Comparison of ENCODE assay signal across 17 mouse cellular contexts in the genomic region with DNA sequence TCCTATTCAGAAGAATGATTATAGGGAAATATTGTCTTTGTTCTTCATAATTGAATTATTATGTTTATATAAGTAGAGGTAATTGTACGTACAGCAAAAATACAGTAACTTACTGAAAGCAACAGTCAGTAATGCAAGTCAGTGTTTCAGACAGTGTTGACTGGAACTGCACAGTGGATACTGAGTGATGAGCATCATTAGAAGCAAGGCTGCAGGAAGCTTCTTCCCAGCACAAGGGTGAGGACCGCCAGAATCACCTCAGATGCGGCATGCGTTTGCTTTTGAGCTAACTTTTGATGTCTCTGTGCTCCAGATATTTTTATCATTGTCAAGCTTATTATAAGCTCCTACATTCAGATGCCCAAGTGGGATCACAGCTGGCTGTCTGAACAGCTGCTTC.
"Had no signal": no experiment of that assay in that cellular context is flagged by ENCODE, and none has a peak within 500 bp of the region (broad histone marks: within the 10 kb centered on the region; RNA-seq: fewer than 3 reads in every experiment).

No protein-coding gene starts in this region.

- H3K9ac ChIP-seq: liver, embryonic 15.5 days; liver, postnatal 0 days; lung, embryonic 15.5 days; midbrain, embryonic 12.5 days; neural tube, embryonic 12.5 days had no signal

- H3K9me3 ChIP-seq: liver, embryonic 15.5 days; lung, embryonic 15.5 days; midbrain, embryonic 12.5 days; neural tube, embryonic 12.5 days had no signal

- H3K4me2 ChIP-seq: liver, embryonic 15.5 days; lung, embryonic 15.5 days; midbrain, embryonic 12.5 days; neural tube, embryonic 12.5 days had no signal

- H3K4me1 ChIP-seq: liver, embryonic 15.5 days; lung, embryonic 15.5 days; megakaryocyte, embryonic 14.5 days; midbrain, embryonic 12.5 days; neural tube, embryonic 12.5 days had no signal

- DNase-seq: liver, postnatal 0 days; lung, adult 2 months; lung, postnatal 14 days; lung, postnatal 36 days; right cerebral cortex, postnatal 14 days; right cerebral cortex, postnatal 4 days; spleen, adult 18-20 months; thymus, adult 18-20 months; thymus, postnatal 14 days; thymus, postnatal 36 days had no signal

- H3K27me3 ChIP-seq: liver, embryonic 15.5 days; lung, embryonic 15.5 days; megakaryocyte, embryonic 14.5 days; midbrain, embryonic 12.5 days; neural tube, embryonic 12.5 days had no signal

- H3K36me3 ChIP-seq: liver, embryonic 15.5 days; lung, embryonic 15.5 days; midbrain, embryonic 12.5 days; neural tube, embryonic 12.5 days had no signal

- H3K4me3 ChIP-seq: liver, embryonic 15.5 days; lung, embryonic 15.5 days; megakaryocyte, embryonic 14.5 days; midbrain, embryonic 12.5 days; neural tube, embryonic 12.5 days had no signal

- ATAC-seq: liver, postnatal 0 days; lung, postnatal 0 days had no signal

- H3K27ac ChIP-seq: liver, embryonic 15.5 days; lung, embryonic 15.5 days; macrophage; midbrain, embryonic 12.5 days; neural tube, embryonic 12.5 days had no signal
